Mouse (Mus musculus) ES-E14 (cell line): ENCODE results near the gene Cacul1. TPM values are rescaled to one million over a fixed set of nuclear protein-coding genes. Genes with fewer than 3 reads are reported as not detected.

Source experiments
- DNase-seq: peaks from one replicate; pipeline ENCODE4 v3.0.0-alpha.2; 2013; ENCODE audit warnings: low read depth, low spot score
- H3K27ac ChIP-seq: 2 replicates; pipeline ENCODE4 v1.5.1; 2012; ENCODE audit warnings: low read depth, mild to moderate bottlenecking, low read length, moderate library complexity, mixed read lengths; ENCODE audit not compliant: poor library complexity, insufficient read depth, severe bottlenecking
- H3K36me3 ChIP-seq: 2 replicates; pipeline ENCODE4 v1.6.1; 2012; ENCODE audit warnings: mild to moderate bottlenecking, low read length, moderate library complexity, mixed read lengths; ENCODE audit not compliant: control insufficient read depth, poor library complexity, insufficient read depth, severe bottlenecking
- H3K4me1 ChIP-seq, 2 experiments: fragments of 150-350 bp in 1 of 2; sonication (generic) in 1 of 2; 2 replicates each; pipeline ENCODE4 v1.6.1; 2012; ENCODE audit warnings: low read length in 2 of 2, mild to moderate bottlenecking in 1 of 2, mixed read lengths in 1 of 2; ENCODE audit not compliant: control insufficient read depth in 2 of 2, insufficient read depth in 2 of 2, poor library complexity in 1 of 2
- H3K4me3 ChIP-seq, 2 experiments: fragments of 150-350 bp in 1 of 2; sonication (generic) in 1 of 2; 2 replicates each; pipeline ENCODE4 v1.5.1; 2012; ENCODE audit warnings: low read length in 2 of 2, low read depth in 1 of 2, mild to moderate bottlenecking in 1 of 2, mixed read lengths in 1 of 2; ENCODE audit not compliant: insufficient read depth in 1 of 2, poor library complexity in 1 of 2, severe bottlenecking in 1 of 2
- H3K9ac ChIP-seq: 2 replicates; pipeline ENCODE4 v1.6.1; 2012; ENCODE audit warnings: low read depth, mild to moderate bottlenecking, low read length, mixed read lengths; ENCODE audit not compliant: poor library complexity, insufficient read depth, severe bottlenecking
- H3K9me3 ChIP-seq: fragments of 150-350 bp; sonication (generic); 2 replicates; pipeline ENCODE4 v1.6.1; 2012; ENCODE audit warnings: low read depth, mild to moderate bottlenecking, low read length; ENCODE audit not compliant: control insufficient read depth, insufficient read depth
- CHD2 ChIP-seq: IDR thresholded peaks from 2 replicates; pipeline ENCODE4 v1.6.1; 2014; ENCODE audit warnings: mild to moderate bottlenecking, low read depth, low read length, inconsistent platforms
- HCFC1 ChIP-seq: IDR thresholded peaks from 2 replicates; pipeline ENCODE4 v1.6.1; 2012; ENCODE audit warnings: low read length, inconsistent platforms, borderline replicate concordance; ENCODE audit not compliant: insufficient read depth
- MAFK ChIP-seq: IDR thresholded peaks from 2 replicates; pipeline ENCODE4 v1.6.1; 2014; ENCODE audit warnings: mild to moderate bottlenecking, low read depth, low read length, inconsistent platforms; ENCODE audit not compliant: insufficient read depth
- ZC3H11A ChIP-seq: IDR thresholded peaks from 2 replicates; pipeline ENCODE4 v1.6.1; 2012; ENCODE audit warnings: low read depth, mild to moderate bottlenecking, inconsistent platforms, low read length, borderline replicate concordance
- ZNF384 ChIP-seq: IDR thresholded peaks from 2 replicates; pipeline ENCODE4 v1.6.1; 2012; ENCODE audit warnings: low read depth, low read length, inconsistent platforms
- in situ Hi-C, 2 experiments: fragments of 600-800 bp; cut with MboI; formaldehyde crosslinking; loops; one replicate each; pipeline ENCODE4 v1.15.1; 2025; ENCODE audit warnings: low sequenced_read_pairs in 2 of 2, inconsistent platforms in 1 of 2; ENCODE audit not compliant: unreplicated experiment in 2 of 2
- total RNA-seq: library from RNA; depleted of rRNA; stranded (reverse); fragments of 300-350 nt; gene quantifications from 2 replicates; pipeline ENCODE4 v1.2.3, GENCODE M21; 2012

Cacul1 gene
- total RNA-seq, 1 experiment = 44.2 TPM

DNA sequence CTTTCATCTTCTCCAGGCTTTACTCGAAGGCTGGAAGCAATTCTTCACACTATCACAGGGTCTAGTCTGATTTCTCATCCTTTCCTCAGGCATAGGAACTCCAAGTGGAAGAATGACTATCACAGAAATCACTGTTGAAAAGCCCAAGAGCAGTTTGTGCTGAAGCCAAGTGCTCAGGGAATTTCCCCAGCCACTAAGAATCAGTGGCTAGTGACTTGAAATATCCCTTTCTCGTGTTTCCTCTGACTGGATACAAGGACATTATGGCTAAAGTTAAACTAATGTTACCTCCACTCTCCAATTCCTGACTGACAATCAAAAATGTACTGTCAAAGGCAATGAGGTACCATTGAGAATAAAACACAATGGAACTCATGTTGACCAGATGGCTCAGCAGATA is 65.8 kb downstream of the Cacul1 start:
- no peak overlapping the region for H3K27ac ChIP-seq
- no peaks in the 10 kb centered on the region for H3K9me3 ChIP-seq
- DNase-seq = no peak
- no peak for TF ChIP-seq CHD2
- TF ChIP-seq HCFC1 = no peak
- no peaks in the 10 kb centered on the region for H3K36me3 ChIP-seq
- no peak overlapping the region for H3K4me3 ChIP-seq
- in situ Hi-C loops = no loop called here
- H3K4me1 ChIP-seq = no peaks in the 10 kb centered on the region
- H3K9ac ChIP-seq = no peak overlapping the region

GRCm38 (mm10) chr19:60513431-60513830 is 67.4 kb downstream of the Cacul1 start:
- H3K27ac ChIP-seq = no peak overlapping the region
- H3K9ac ChIP-seq = no peak overlapping the region
- H3K36me3 ChIP-seq = no peaks in the 10 kb centered on the region
- no peaks in the 10 kb centered on the region for H3K4me1 ChIP-seq
- TF ChIP-seq ZNF384 (no peak), HCFC1 (no peak), MAFK (no peak), CHD2 (no peak), ZC3H11A (no peak)
- in situ Hi-C loops = no loop called here
- no peaks in the 10 kb centered on the region for H3K9me3 ChIP-seq
- H3K4me3 ChIP-seq = no peak overlapping the region
- DNase-seq = no peak

DNA sequence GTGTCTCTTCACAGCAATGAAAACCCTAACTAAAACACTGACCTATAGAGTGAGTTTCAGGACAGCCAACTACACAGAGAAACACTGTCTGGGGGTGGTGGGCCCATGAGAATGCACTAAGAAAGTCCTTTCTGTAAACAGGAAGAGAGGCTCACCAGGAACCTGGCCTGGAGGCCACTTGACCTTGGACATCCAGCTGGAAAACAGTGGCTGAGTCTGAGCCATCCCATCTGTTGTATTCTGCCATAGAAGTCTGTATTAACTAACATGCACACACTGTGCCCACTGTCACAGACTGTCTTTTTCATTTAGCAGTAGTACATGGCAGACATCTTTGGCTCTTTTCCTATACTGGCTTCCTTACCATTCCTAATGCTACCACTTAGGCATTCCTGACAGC is 80.6 kb downstream of the Cacul1 start:
- H3K9me3 ChIP-seq = no peaks in the 10 kb centered on the region
- in situ Hi-C loops = no loop called here
- H3K4me1 ChIP-seq = no peaks in the 10 kb centered on the region
- H3K4me3 ChIP-seq = no peak overlapping the region
- no peak overlapping the region for H3K9ac ChIP-seq
- H3K27ac ChIP-seq = no peak overlapping the region
- DNase-seq = no peak
- H3K36me3 ChIP-seq = no peaks in the 10 kb centered on the region
- no peak for TF ChIP-seq ZC3H11A
- TF ChIP-seq MAFK = no peak
- no peak for TF ChIP-seq HCFC1
- no peak for TF ChIP-seq CHD2
- no peak for TF ChIP-seq ZNF384

DNA sequence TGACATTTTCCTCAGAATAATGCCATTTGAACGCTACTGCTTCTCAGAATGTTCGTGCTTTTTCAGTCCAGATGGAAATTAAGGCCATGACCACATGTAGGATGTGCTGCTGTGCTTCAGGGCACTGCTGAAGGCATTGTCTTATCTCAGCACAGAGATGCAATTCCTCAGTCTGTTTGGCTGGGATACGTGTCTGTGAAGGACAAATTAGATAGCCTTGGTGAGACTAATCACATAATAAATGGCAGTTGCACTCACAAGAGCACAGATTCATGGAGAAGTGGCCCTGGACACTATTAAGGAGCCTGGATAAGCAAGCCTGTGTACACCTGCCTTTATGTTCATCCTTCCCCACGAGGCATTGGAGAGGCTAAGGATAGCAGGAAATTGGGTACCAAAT is 83.7 kb downstream of the Cacul1 start:
- TF ChIP-seq MAFK = no peak
- no peak for TF ChIP-seq HCFC1
- no peak for TF ChIP-seq ZC3H11A
- no peak for TF ChIP-seq CHD2
- TF ChIP-seq ZNF384 = no peak
- H3K27ac ChIP-seq = no peak overlapping the region
- H3K36me3 ChIP-seq = no peaks in the 10 kb centered on the region
- in situ Hi-C loops = no loop called here
- no peak for DNase-seq
- H3K4me1 ChIP-seq = no peaks in the 10 kb centered on the region
- H3K9ac ChIP-seq = no peak overlapping the region
- no peak overlapping the region for H3K4me3 ChIP-seq
- no peaks in the 10 kb centered on the region for H3K9me3 ChIP-seq

- Histone ChIP-seq H3K9me3 (no peaks in the 10 kb centered on the region), H3K4me3 (no peak overlapping the region), H3K9ac (no peak overlapping the region), H3K36me3 (no peaks in the 10 kb centered on the region), H3K4me1 (no peaks in the 10 kb centered on the region), H3K27ac (no peak overlapping the region)
- in situ Hi-C loops = no loop called here
- TF ChIP-seq MAFK = no peak
- no peak for TF ChIP-seq ZC3H11A
- TF ChIP-seq CHD2 = no peak
- no peak for TF ChIP-seq ZNF384
- TF ChIP-seq HCFC1 = no peak
- no peak for DNase-seq
Measured at GRCm38 (mm10) chr19:60495772-60496171, 85.1 kb downstream of the Cacul1 start.
